Mouse (Mus musculus): ENCODE results near the gene Ptprm.

DNA sequence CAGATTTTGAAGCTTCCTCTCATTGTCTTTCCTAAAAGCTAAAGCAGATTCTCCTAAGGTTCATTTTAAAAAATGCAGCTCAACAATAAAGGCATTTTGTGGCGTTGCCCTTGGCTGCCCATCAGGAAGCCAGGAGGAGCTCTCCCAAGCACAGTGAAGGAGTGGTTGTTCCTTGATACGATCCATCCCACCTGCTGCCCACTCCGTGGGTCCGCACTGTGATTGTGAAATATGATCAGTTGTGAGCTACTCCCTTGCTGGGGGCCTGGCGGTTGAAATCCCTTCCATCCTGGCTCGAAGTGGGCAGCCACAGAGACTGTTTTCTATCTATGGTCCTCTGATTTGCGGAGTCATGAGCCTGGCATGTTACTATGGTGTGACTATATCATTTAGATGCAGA lies 610.9 kb downstream of the Ptprm start:
- TF ChIP-seq CTCF (IDR thresholded peaks at IDR 0.05) (no peak), EP300 (IDR thresholded peaks at IDR 0.05) (no peak)
